Comparison of ENCODE assay signal across 8 mouse cellular contexts in genomic region chr7:64872743-64873241, GRCm38 (mm10). TPM values are rescaled to one million over a fixed set of nuclear protein-coding genes. Genes with fewer than 3 reads are reported as not detected.
DNase-seq lines count a peak whose midpoint lies in the region; ATAC-seq and TF ChIP-seq lines count a peak whose summit lies in the region.

Gene Nsmce3 (minus strand): TSS chr7:64872997.

- peaks cover 16% of the 10 kb centered on the region for H3K79me2 ChIP-seq in MEL (ENCODE audit: control insufficient read depth, insufficient read depth, low read length, poor library complexity)

- TF ChIP-seq RAD21 in MEL (IDR thresholded peaks at IDR 0.05; ENCODE audit: low read depth, low read length), result no peak

- no peaks in the 10 kb centered on the region for H3K27me3 ChIP-seq in MEL (ENCODE audit: control insufficient read depth in 1 of 2, insufficient read depth in 2 of 2, low read length in 2 of 2)
- no peaks in the 10 kb centered on the region for H3K27me3 ChIP-seq in cerebellum, adult 2 months (ENCODE audit: control insufficient read depth, insufficient read depth, low read length)
- H3K27me3 ChIP-seq in forebrain, postnatal 0 days (ENCODE audit: insufficient read depth, low read length), result no peaks in the 10 kb centered on the region
- no peaks in the 10 kb centered on the region for H3K27me3 ChIP-seq in lung, embryonic 15.5 days

- peaks cover 0 to 8% of the 10 kb centered on the region in 2 experiments; a peak in 2 of 4 replicates for H3K4me1 ChIP-seq in MEL (ENCODE audit: control insufficient read depth in 1 of 2, insufficient read depth in 2 of 2, low read length in 2 of 2)
- H3K4me1 ChIP-seq in cerebellum, adult 2 months (ENCODE audit: control insufficient read depth, insufficient read depth, low read length), result peaks cover 9% of the 10 kb centered on the region
- peaks cover 18% of the 10 kb centered on the region for H3K4me1 ChIP-seq in forebrain, postnatal 0 days (ENCODE audit: insufficient read depth)
- peaks cover 16% of the 10 kb centered on the region for H3K4me1 ChIP-seq in lung, embryonic 15.5 days

- H3K9ac ChIP-seq in MEL (ENCODE audit: control insufficient read depth, low read depth, low read length, poor library complexity, severe bottlenecking), result peak within 1 kb of the TSS; percentile 83
- peak within 1 kb of the TSS; percentile 87 for H3K9ac ChIP-seq in forebrain, postnatal 0 days
- peak within 1 kb of the TSS; percentile 89 for H3K9ac ChIP-seq in lung, embryonic 15.5 days

- peak; percentile 96 for ATAC-seq in forebrain, postnatal 0 days
- ATAC-seq in lung, embryonic 15.5 days (ENCODE audit: borderline replicate concordance, extremely low read depth, low FRiP score, low TSS enrichment), result peak; percentile 95

- H3K27ac ChIP-seq in MEL (ENCODE audit: control insufficient read depth, low read depth, low read length), result peak within 1 kb of the TSS; percentile 50
- H3K27ac ChIP-seq in cerebellum, adult 2 months (ENCODE audit: insufficient read depth, low read length), result peak within 1 kb of the TSS; percentile 79
- peak within 1 kb of the TSS; percentile 92 for H3K27ac ChIP-seq in forebrain, postnatal 0 days (ENCODE audit: low read depth, low read length)
- H3K27ac ChIP-seq in lung, embryonic 15.5 days, result peak within 1 kb of the TSS; percentile 94

- peak within 1 kb of the TSS; percentile 97 to 98 for H3K4me3 ChIP-seq in MEL (ENCODE audit: control insufficient read depth in 1 of 2, insufficient read depth in 1 of 2, low read depth in 2 of 2, low read length in 2 of 2)
- H3K4me3 ChIP-seq in cerebellum, adult 2 months (replicated peaks; ENCODE audit: insufficient read depth, low read depth, low read length), result peak within 1 kb of the TSS; percentile 69
- peak within 1 kb of the TSS; percentile 83 for H3K4me3 ChIP-seq in forebrain, postnatal 0 days (ENCODE audit: low read depth, low read length)
- peak within 1 kb of the TSS; percentile 75 for H3K4me3 ChIP-seq in lung, embryonic 15.5 days

- WGBS in cerebellum, adult 2 months, result under 1% methylated on average over 57 of the region's 57 CpGs
- WGBS in forebrain, postnatal 0 days, result 2% methylated on average over 56 of the region's 57 CpGs
- WGBS in lung, embryonic 15.5 days, result under 1% methylated on average over 50 of the region's 57 CpGs

- H3K4me2 ChIP-seq in forebrain, postnatal 0 days (ENCODE audit: low read depth), result peak within 1 kb of the TSS; percentile 85
- H3K4me2 ChIP-seq in lung, embryonic 15.5 days, result peak within 1 kb of the TSS; percentile 69

- peak; percentile 93 for DNase-seq in MEL (ENCODE audit: low read depth, low spot score)
- DNase-seq in cerebellum, adult 2 months, result peak; percentile 95 to 97
- peak; percentile 99 for DNase-seq in forebrain, postnatal 0 days
- peak; percentile 97 for DNase-seq in heart, postnatal 4 days
- peak; percentile 94 to 95 for DNase-seq in layer of hippocampus, adult 8-10 months (ENCODE audit: low spot score in 2 of 2)
- DNase-seq in ovary, adult 18-20 months (ENCODE audit: low spot score), result peak; percentile 91
- DNase-seq in thymus, postnatal 0 days (ENCODE audit: low spot score), result peak; percentile 96

- no peaks in the 10 kb centered on the region for H3K9me3 ChIP-seq in MEL (replicated peaks; ENCODE audit: insufficient read depth, low read length)
- H3K9me3 ChIP-seq in forebrain, postnatal 0 days (ENCODE audit: low read length), result no peaks in the 10 kb centered on the region
- no peaks in the 10 kb centered on the region for H3K9me3 ChIP-seq in lung, embryonic 15.5 days

- peak; percentile 75 to 89; a peak in 3 of 4 replicates for TF ChIP-seq POLR2A in MEL (IDR thresholded peaks at IDR 0.05; ENCODE audit: control insufficient read depth in 1 of 2, insufficient read depth in 1 of 2, low read depth in 1 of 2, low read length in 2 of 2, poor library complexity in 1 of 2)
- TF ChIP-seq POLR2A in cerebellum, adult 2 months (IDR thresholded peaks at IDR 0.05; ENCODE audit: borderline replicate concordance, insufficient read depth, low read length), result peak; percentile 91

- peaks cover 0 to 8% of the 10 kb centered on the region in 2 experiments; a peak in 2 of 4 replicates for H3K36me3 ChIP-seq in MEL (ENCODE audit: control insufficient read depth in 1 of 2, insufficient read depth in 2 of 2, low read length in 2 of 2)
- no peaks in the 10 kb centered on the region for H3K36me3 ChIP-seq in forebrain, postnatal 0 days (ENCODE audit: insufficient read depth)
- H3K36me3 ChIP-seq in lung, embryonic 15.5 days, result 0 out of 2 replicates have a peak, but pooled peaks cover 3% of the 10 kb centered on the region

- TF ChIP-seq CTCF in MEL (IDR thresholded peaks at IDR 0.05 in 2 of 3, conservative IDR thresholded peaks at IDR 0.05 in 1 of 3; ENCODE audit: control insufficient read depth in 1 of 3, insufficient read depth in 1 of 3, low read depth in 2 of 3, low read length in 3 of 3, poor library complexity in 1 of 3, severe bottlenecking in 1 of 3), result no peak
- no peak for TF ChIP-seq CTCF in cerebellum, adult 2 months (IDR thresholded peaks at IDR 0.05; ENCODE audit: borderline replicate concordance, insufficient read depth, low read depth, low read length)
- peak; percentile 63 for TF ChIP-seq CTCF in forebrain, postnatal 0 days (IDR thresholded peaks at IDR 0.05; ENCODE audit: low read depth)

- TF ChIP-seq EP300 in MEL (IDR thresholded peaks at IDR 0.05; ENCODE audit: low read depth in 1 of 2, low read length in 2 of 2), result no peak

TF ChIP-seq in MEL, 35 proteins besides CTCF, POLR2A, EP300 and RAD21 (continues in another document):
- TF ChIP-seq NRF1 (IDR thresholded peaks at IDR 0.05; ENCODE audit: insufficient read depth, low read depth, low read length, poor library complexity, severe bottlenecking), result peak; percentile 83
- no peak for TF ChIP-seq TAL1 (IDR thresholded peaks at IDR 0.05; ENCODE audit: low read length)
- no peak for TF ChIP-seq USF1 (IDR thresholded peaks at IDR 0.05; ENCODE audit: low read depth, low read length)
- TF ChIP-seq MYC (IDR thresholded peaks at IDR 0.05; ENCODE audit: low read depth, low read length), result no peak
- TF ChIP-seq RCOR1 (IDR thresholded peaks at IDR 0.05; ENCODE audit: low read depth, low read length), result no peak
- TF ChIP-seq ZKSCAN1 (IDR thresholded peaks at IDR 0.05; ENCODE audit: low read depth, low read length), result no peak
- TF ChIP-seq CHD2 (IDR thresholded peaks at IDR 0.05; ENCODE audit: low read length), result no peak
- 0 out of 2 replicates have a peak, but pooled peaks have one; percentile 43 for TF ChIP-seq ELF1 (IDR thresholded peaks at IDR 0.05; ENCODE audit: low read depth, low read length)
- TF ChIP-seq KAT2A (conservative IDR thresholded peaks at IDR 0.05; ENCODE audit: low read depth, low read length), result no peak; the same call in 1 of the 2 replicates
- peak; percentile 77; the same call in 1 of the 2 replicates for TF ChIP-seq SIN3A (IDR thresholded peaks at IDR 0.05; ENCODE audit: low read length)
- TF ChIP-seq MAX (IDR thresholded peaks at IDR 0.05; ENCODE audit: low read length), result no peak
- no peak for TF ChIP-seq MEF2A (IDR thresholded peaks at IDR 0.05; ENCODE audit: extremely low read depth, insufficient replicate concordance, low read depth, low read length, poor library complexity, severe bottlenecking)
- TF ChIP-seq MXI1 (IDR thresholded peaks at IDR 0.05; ENCODE audit: low read depth, low read length), result peak; percentile 53
- peak; percentile 41; the same call in 1 of the 2 replicates for TF ChIP-seq TBP (IDR thresholded peaks at IDR 0.05; ENCODE audit: low read depth, low read length)
- no peak for TF ChIP-seq MYB (IDR thresholded peaks at IDR 0.05; ENCODE audit: low read depth, low read length)
- TF ChIP-seq TCF12 (IDR thresholded peaks at IDR 0.05; ENCODE audit: low read depth, low read length), result peak; percentile 66
- TF ChIP-seq SMC3 (IDR thresholded peaks at IDR 0.05; ENCODE audit: low read depth, low read length), result no peak
- no peak for TF ChIP-seq GATA1 (IDR thresholded peaks at IDR 0.05; ENCODE audit: low read depth, low read length)
- TF ChIP-seq BHLHE40 (IDR thresholded peaks at IDR 0.05; ENCODE audit: borderline replicate concordance, low read depth, low read length), result no peak
- peak; percentile 68 for TF ChIP-seq ZMIZ1 (IDR thresholded peaks at IDR 0.05; ENCODE audit: low read depth, low read length)
- TF ChIP-seq MAFK (IDR thresholded peaks at IDR 0.05; ENCODE audit: borderline replicate concordance, low read depth, low read length), result no peak
- no peak for TF ChIP-seq E2F4 (IDR thresholded peaks at IDR 0.05; ENCODE audit: borderline replicate concordance, low read depth, low read length)
- no peak for TF ChIP-seq GABPA (IDR thresholded peaks at IDR 0.05; ENCODE audit: low read depth, low read length)
- TF ChIP-seq CHD1 (IDR thresholded peaks at IDR 0.05; ENCODE audit: low read depth, low read length), result no peak
- TF ChIP-seq POLR2AphosphoS2 (IDR thresholded peaks at IDR 0.05; ENCODE audit: low read length), result peak; percentile 51; the same call in 1 of the 2 replicates
- no peak for TF ChIP-seq UBTF (IDR thresholded peaks at IDR 0.05; ENCODE audit: borderline replicate concordance, insufficient read depth, low read depth, low read length)
- no peak for TF ChIP-seq POLR2AphosphoS5 (IDR thresholded peaks at IDR 0.05; ENCODE audit: borderline replicate concordance, low read depth, low read length)
- TF ChIP-seq ZNF384 (IDR thresholded peaks at IDR 0.05; ENCODE audit: low read depth, low read length), result no peak
- TF ChIP-seq NELFE (IDR thresholded peaks at IDR 0.05; ENCODE audit: low read depth, low read length), result peak; percentile 86
- 0 out of 2 replicates have a peak, but pooled peaks have one; percentile 17 for TF ChIP-seq ETS1 (IDR thresholded peaks at IDR 0.05; ENCODE audit: low read depth, low read length)
- no peak; the same call in 1 of the 2 replicates for TF ChIP-seq MAZ (IDR thresholded peaks at IDR 0.05; ENCODE audit: low read depth, low read length)

RNA-seq across cellular contexts. Expression of gene Nsmce3, which starts in this region (rescaled TPM):
- 7.2 and 9.9 TPM in 2 replicates for total RNA-seq in MEL (2012; rRNA removed)
- 1 to 10 TPM in 1 of 2 experiments, not detected in 1; 9.5 TPM for polyA plus RNA-seq in MEL (2012; ENCODE audit: insufficient read depth in 1 of 2, insufficient read length in 2 of 2, low read depth in 1 of 2, low replicate concordance in 2 of 2, missing spikeins in 1 of 2)
- polyA plus RNA-seq in cerebellum, adult 2 months (2012; rRNA removed), result 6.6 and 6.8 TPM in 2 replicates
- 16.2 and 20.5 TPM in 2 replicates for total RNA-seq in forebrain, postnatal 0 days (2014; rRNA removed)
- polyA plus RNA-seq in forebrain, postnatal 0 days (2015; fragmentation: Nextera tagmentation; extraction: Ambion mirVana), result 8.2 and 10.2 TPM in 2 replicates
- 1 to 10 TPM; 4.6 to 5.0 TPM for total RNA-seq in heart, postnatal 4 days (2021)
- 10 to 100 TPM; 16.4 to 17.8 (median 17.3) TPM for total RNA-seq in layer of hippocampus, adult 8-10 months (2022)
- polyA plus RNA-seq in lung, embryonic 15.5 days (2015; fragmentation: Nextera tagmentation; extraction: Ambion mirVana), result 11.3 and 11.7 TPM in 2 replicates
- polyA plus RNA-seq in thymus, postnatal 0 days (2015; fragmentation: Nextera tagmentation; extraction: Ambion mirVana), result 10.2 TPM in 2 replicates

Comparison
In these comparisons a context has a peak if more than half of its experiments do, and no peak if none do; other contexts are left out.
1. Peak in every context shown above with its lines: DNase-seq, ATAC-seq, H3K4me3 ChIP-seq and H3K27ac ChIP-seq.